Mouse (Mus musculus): ENCODE results near the gene Gm7137.
"Not testable (repeated sequence)": the region's sequence is repeated elsewhere in the genome, so short reads cannot be mapped to it uniquely, and the experiment has no call there.

GRCm38 (mm10) chr10:77798164-77798920 lies 10.3 kb upstream of the Gm7137 start:
- not testable (repeated sequence) for TF ChIP-seq POLR2A (IDR thresholded peaks at IDR 0.05; ENCODE audit: control insufficient read depth, low read depth, low read length); CTCF (IDR thresholded peaks at IDR 0.05; ENCODE audit: control insufficient read depth, insufficient read depth, insufficient replicate concordance, low read depth, low read length)

Data from testis, adult 2 months (tissue).